Comparison of ENCODE assay signal across 29 mouse cellular contexts in the genomic region with DNA sequence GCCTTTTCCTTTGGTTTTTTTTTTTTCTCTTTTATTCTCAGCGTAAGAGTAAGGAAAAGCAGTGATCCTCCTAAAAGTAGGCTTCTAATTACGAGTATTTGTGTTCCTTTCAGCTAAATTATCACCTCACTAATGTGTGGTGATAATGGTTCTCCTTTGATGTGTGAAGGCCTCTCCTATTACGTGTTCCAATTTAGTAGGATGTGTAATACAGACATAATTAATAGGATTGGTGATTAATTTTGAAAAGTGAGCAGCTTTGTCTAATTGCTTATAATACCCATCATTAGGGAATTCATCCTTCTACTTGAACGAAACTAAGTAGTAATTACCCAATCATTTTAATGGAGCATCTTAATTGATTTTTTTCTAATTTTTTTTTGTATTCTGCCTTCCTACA.
A peak's percentile ranks its signal among the peaks of the same experiment; 100 is the strongest.
DNase-seq lines count a peak whose midpoint lies in the region; ATAC-seq and TF ChIP-seq lines count a peak whose summit lies in the region.
"Had no signal": no experiment of that assay in that cellular context is flagged by ENCODE, and none has a peak within 500 bp of the region (broad histone marks: within the 10 kb centered on the region; RNA-seq: fewer than 3 reads in every experiment).

No protein-coding gene starts in this region.

- H3K4me3 ChIP-seq in forebrain, embryonic 11.5 days (ENCODE audit: low read depth, low read length), result no peak overlapping the region
- no peak overlapping the region for H3K4me3 ChIP-seq in forebrain, embryonic 10.5 days
- H3K4me3 ChIP-seq in layer of hippocampus, adult 2 months, result no peak overlapping the region
- no peak overlapping the region for H3K4me3 ChIP-seq in forebrain, embryonic 16.5 days (replicated peaks; ENCODE audit: low read length)
- H3K4me3 ChIP-seq: embryonic facial prominence, embryonic 13.5 days; erythroblast, embryonic 14.5 days; left cerebral cortex, adult 2 months; limb, embryonic 12.5 days; lung, embryonic 15.5 days; midbrain, embryonic 12.5 days had no signal

- TF ChIP-seq POLR2A in brain, embryonic 14.5 days (IDR thresholded peaks at IDR 0.05; ENCODE audit: borderline replicate concordance, extremely low read depth, insufficient read depth, insufficient read length, poor library complexity, severe bottlenecking), result no peak

- H3K27me3 ChIP-seq in forebrain, embryonic 11.5 days (ENCODE audit: control insufficient read depth, insufficient read depth, low read length), result no peaks in the 10 kb centered on the region; the same call in 1 of the 2 replicates
- H3K27me3 ChIP-seq in forebrain, embryonic 10.5 days (ENCODE audit: poor library complexity, severe bottlenecking), result peaks cover 19% of the 10 kb centered on the region; the same call in 1 of the 2 replicates
- no peaks in the 10 kb centered on the region for H3K27me3 ChIP-seq in forebrain, embryonic 16.5 days (replicated peaks; ENCODE audit: control insufficient read depth, insufficient read depth, low read length)
- H3K27me3 ChIP-seq: CH12.LX; embryonic facial prominence, embryonic 13.5 days; limb, embryonic 12.5 days; lung, embryonic 15.5 days; midbrain, embryonic 12.5 days; Patski had no signal

- H3K4me1 ChIP-seq in forebrain, embryonic 11.5 days (replicated peaks; ENCODE audit: control insufficient read depth, insufficient read depth, low read length), result no peaks in the 10 kb centered on the region
- H3K4me1 ChIP-seq in forebrain, embryonic 10.5 days, result peaks cover 28% of the 10 kb centered on the region
- peaks cover 11% of the 10 kb centered on the region for H3K4me1 ChIP-seq in forebrain, embryonic 16.5 days (replicated peaks; ENCODE audit: control insufficient read depth, insufficient read depth, low read length)
- H3K4me1 ChIP-seq: lung, embryonic 15.5 days had no signal

- H3K4me2 ChIP-seq in forebrain, embryonic 11.5 days (ENCODE audit: low read depth, low read length, severe bottlenecking), result no peak overlapping the region
- H3K4me2 ChIP-seq in forebrain, embryonic 16.5 days (ENCODE audit: low read length), result no peak overlapping the region
- H3K4me2 ChIP-seq: embryonic facial prominence, embryonic 13.5 days; heart, embryonic 11.5 days; limb, embryonic 12.5 days; liver, embryonic 11.5 days; lung, embryonic 15.5 days; midbrain, embryonic 12.5 days had no signal

- ATAC-seq in forebrain, embryonic 11.5 days (replicated peaks; ENCODE audit: low FRiP score), result peak; percentile 55; the same call in 1 of the 2 replicates
- peak; percentile 52 for ATAC-seq in forebrain, embryonic 16.5 days
- no peak for ATAC-seq in erythroblast, adult 5-6 weeks (replicated peaks; ENCODE audit: low FRiP score, poor library complexity, severe bottlenecking)
- ATAC-seq: intestine, postnatal 0 days; Patski had no signal

- H3K27ac ChIP-seq in forebrain, embryonic 11.5 days (ENCODE audit: low read depth, low read length), result no peak overlapping the region
- no peak overlapping the region for H3K27ac ChIP-seq in forebrain, embryonic 10.5 days
- peak overlapping the region; percentile 67; the same call in 1 of the 2 replicates for H3K27ac ChIP-seq in layer of hippocampus, adult 2 months
- H3K27ac ChIP-seq in forebrain, embryonic 16.5 days (ENCODE audit: low read length), result no peak overlapping the region
- H3K27ac ChIP-seq: embryonic facial prominence, embryonic 13.5 days; left cerebral cortex, adult 2 months; limb, embryonic 12.5 days; lung, embryonic 15.5 days; midbrain, embryonic 12.5 days had no signal

- no peak overlapping the region for H3K9ac ChIP-seq in forebrain, embryonic 11.5 days (ENCODE audit: low read length)
- H3K9ac ChIP-seq in forebrain, embryonic 16.5 days (replicated peaks; ENCODE audit: low read depth, low read length), result no peak overlapping the region
- H3K9ac ChIP-seq: embryonic facial prominence, embryonic 13.5 days; limb, embryonic 12.5 days; lung, embryonic 15.5 days; midbrain, embryonic 12.5 days had no signal

- TF ChIP-seq CTCF in layer of hippocampus, adult 2 months (conservative IDR thresholded peaks at IDR 0.05), result no peak
- no peak for TF ChIP-seq CTCF in brain, embryonic 14.5 days (IDR thresholded peaks at IDR 0.05; ENCODE audit: borderline replicate concordance, extremely low read depth, insufficient read depth, insufficient read length)

- DNase-seq in forebrain, embryonic 11.5 days (ENCODE audit: low spot score), result no peak
- no peak for DNase-seq in forebrain, embryonic 10.5 days (ENCODE audit: extremely low spot score, low spot score)
- no peak for DNase-seq in layer of hippocampus, adult 2 months (ENCODE audit: low spot score in 2 of 2)
- DNase-seq in layer of hippocampus, adult 8-10 months (ENCODE audit: low spot score in 2 of 2), result no peak
- DNase-seq in brain, embryonic 14.5 days (ENCODE audit: low read depth), result peak; percentile 76
- DNase-seq in cerebellum, postnatal 4 days (ENCODE audit: low spot score in 2 of 2), result no peak
- DNase-seq: adrenal gland, postnatal 10 days; gastrocnemius, postnatal 25 days; heart, adult 18-20 months; heart, postnatal 4 days; kidney, adult 9 months; kidney, postnatal 10 days; lung, postnatal 36 days; right cerebral cortex, postnatal 4 days; thymus, adult 2 months; thymus, postnatal 36 days had no signal

- 51% methylated on average over 4 of the region's 4 CpGs for WGBS in forebrain, embryonic 11.5 days
- 68% methylated on average over 4 of the region's 4 CpGs for WGBS in forebrain, embryonic 10.5 days
- WGBS in forebrain, embryonic 16.5 days, result 19% methylated on average over 4 of the region's 4 CpGs

- no peaks in the 10 kb centered on the region for H3K9me3 ChIP-seq in forebrain, embryonic 11.5 days (ENCODE audit: control insufficient read depth, low read length)
- no peaks in the 10 kb centered on the region for H3K9me3 ChIP-seq in forebrain, embryonic 10.5 days
- no peaks in the 10 kb centered on the region for H3K9me3 ChIP-seq in forebrain, embryonic 16.5 days (ENCODE audit: control insufficient read depth, low read length)
- H3K9me3 ChIP-seq: embryonic facial prominence, embryonic 13.5 days; limb, embryonic 12.5 days; lung, embryonic 15.5 days; midbrain, embryonic 12.5 days had no signal

- H3K36me3 ChIP-seq in forebrain, embryonic 11.5 days (ENCODE audit: control insufficient read depth, insufficient read depth, low read length), result no peaks in the 10 kb centered on the region
- peaks cover 10% of the 10 kb centered on the region for H3K36me3 ChIP-seq in forebrain, embryonic 10.5 days (replicated peaks)
- 0 out of 2 replicates have a peak, but pooled peaks cover 2% of the 10 kb centered on the region for H3K36me3 ChIP-seq in forebrain, embryonic 16.5 days (ENCODE audit: control insufficient read depth, insufficient read depth)
- H3K36me3 ChIP-seq: lung, embryonic 15.5 days; midbrain, embryonic 12.5 days had no signal
